Mouse (Mus musculus): ENCODE measurements around the gene Nsmce4a.

GRCm38 (mm10) chr7:130547635-130548175, 25.2 kb downstream of the Nsmce4a start:
- TF ChIP-seq CTCF (IDR thresholded peaks at IDR 0.05; ENCODE audit: borderline replicate concordance, insufficient read depth, low read length): no peak
- TF ChIP-seq POLR2A (IDR thresholded peaks at IDR 0.05; ENCODE audit: low read depth, low read length): no peak

Measured in embryonic fibroblast, embryonic 13.5 days (primary cell).